Mouse (Mus musculus): ENCODE measurements around the gene Ufsp1.
"Not testable (repeated sequence)": the region's sequence is repeated elsewhere in the genome, so short reads cannot be mapped to it uniquely, and the experiment has no call there.

The Ufsp1 gene

DNA sequence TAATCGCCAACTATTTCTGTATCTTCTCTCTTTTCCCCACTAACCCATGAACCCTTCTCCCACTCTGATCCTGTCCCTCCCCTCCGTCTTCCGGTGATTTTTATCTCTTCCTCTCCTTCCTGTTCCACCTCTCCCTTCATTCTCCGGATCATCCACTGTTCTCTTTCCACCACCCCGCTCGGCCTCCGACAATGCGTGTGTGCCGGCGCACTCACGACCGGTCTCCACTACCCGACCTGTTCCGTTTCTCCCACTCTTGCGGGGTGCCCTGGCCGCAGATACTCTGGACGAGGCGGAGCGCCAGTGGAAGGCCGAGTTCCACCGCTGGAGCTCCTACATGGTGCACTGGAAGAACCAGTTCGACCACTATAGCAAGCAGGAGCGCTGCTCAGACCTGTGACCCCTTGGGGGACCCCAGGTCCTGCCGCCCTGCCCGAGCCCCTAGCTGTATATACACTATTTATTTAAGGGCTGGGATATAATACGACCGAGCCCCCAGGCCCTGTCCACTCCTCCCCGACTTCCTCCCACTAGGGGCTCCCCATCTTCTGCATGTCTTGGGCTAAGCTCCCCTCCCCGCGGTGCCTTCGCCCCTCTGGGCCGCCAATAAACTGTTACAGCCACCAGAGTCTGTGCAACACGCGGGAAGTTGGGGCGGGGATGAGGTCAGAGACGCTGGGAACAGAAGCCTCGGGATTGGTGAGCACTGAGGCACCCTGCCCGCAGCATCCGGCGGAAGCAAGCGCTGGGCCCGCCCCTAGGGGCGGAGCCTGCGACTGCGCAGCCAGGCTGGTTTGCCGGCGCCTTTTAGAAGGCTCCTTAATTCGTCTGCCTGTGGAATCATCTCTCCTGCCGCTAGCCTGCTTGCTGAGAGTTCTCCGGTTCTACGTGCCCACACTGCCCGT lies at the start of gene Ufsp1:
TSS of gene Ufsp1 (plus strand) at position 791 of the 905 bp plus-strand sequence.
- peak within 1 kb of the TSS; percentile 88 for H3K4me3 ChIP-seq (replicated peaks; ENCODE audit: low read length)
- peaks cover 72% of the 10 kb centered on the region for H3K4me1 ChIP-seq (replicated peaks; ENCODE audit: low read depth, low read length)
- no peaks in the 10 kb centered on the region for H3K9me3 ChIP-seq (ENCODE audit: low read length)
- H3K27me3 ChIP-seq (ENCODE audit: insufficient read depth, low read length), result peaks cover 40% of the 10 kb centered on the region
- TF ChIP-seq CTCF (conservative IDR thresholded peaks at IDR 0.05; ENCODE audit: low read length) (no peak), NANOG (IDR thresholded peaks at IDR 0.05; ENCODE audit: borderline replicate concordance, low read length) (no peak), POU5F1 (IDR thresholded peaks at IDR 0.05; ENCODE audit: borderline replicate concordance, low read length) (no peak)
- peaks cover 45% of the 10 kb centered on the region for H3K36me3 ChIP-seq (ENCODE audit: insufficient read depth, low read length)

DNA sequence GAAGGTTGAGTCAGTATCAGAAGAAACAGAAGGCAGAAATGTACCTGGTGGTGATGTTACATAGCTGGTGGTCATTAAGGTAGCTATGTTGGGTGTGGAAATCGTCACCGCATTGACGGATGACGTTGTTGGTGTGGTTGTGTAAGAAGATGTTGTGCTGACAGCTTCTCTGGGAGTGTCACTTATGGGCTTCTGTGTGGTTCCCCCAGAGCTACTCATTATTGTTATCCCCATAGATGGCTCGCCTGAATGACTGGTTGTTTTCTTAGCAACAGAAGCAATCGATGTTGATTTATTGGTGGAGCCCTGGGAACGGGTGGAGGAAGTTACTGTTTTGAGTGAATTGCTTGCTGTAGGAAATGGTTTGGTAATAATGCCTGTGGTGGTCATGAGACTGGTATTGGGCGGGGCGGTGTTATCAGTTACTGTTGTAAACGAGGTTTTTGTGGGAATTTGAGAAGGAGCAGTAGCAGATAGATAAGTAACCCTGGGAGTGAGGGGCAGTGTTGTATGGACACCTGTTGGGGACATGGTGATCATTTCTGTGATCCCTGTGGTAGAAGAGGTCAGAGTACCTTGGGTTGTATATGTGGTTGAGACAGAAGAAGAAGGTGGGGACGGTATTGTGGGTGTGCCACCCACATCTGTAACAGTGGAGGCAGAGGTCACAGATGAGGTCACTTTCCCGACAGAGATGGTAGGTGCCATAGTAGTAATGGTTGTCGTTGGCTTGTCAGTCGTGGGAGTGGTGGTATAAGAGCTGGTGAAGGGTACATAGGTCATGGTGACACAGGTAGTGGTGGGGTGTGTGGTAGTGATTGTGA lies 30.3 kb upstream of the Ufsp1 start:
- Histone ChIP-seq H3K9me3 (ENCODE audit: low read length) (peaks cover 4% of the 10 kb centered on the region; the same call in 1 of the 2 replicates), H3K4me3 (replicated peaks; ENCODE audit: low read length) (no peak overlapping the region), H3K4me1 (replicated peaks; ENCODE audit: low read depth, low read length) (peaks cover 18% of the 10 kb centered on the region), H3K27me3 (ENCODE audit: insufficient read depth, low read length) (no peaks in the 10 kb centered on the region), H3K36me3 (ENCODE audit: insufficient read depth, low read length) (no peaks in the 10 kb centered on the region)
- TF ChIP-seq POU5F1 (IDR thresholded peaks at IDR 0.05; ENCODE audit: borderline replicate concordance, low read length) (no peak), CTCF (conservative IDR thresholded peaks at IDR 0.05; ENCODE audit: low read length) (no peak), NANOG (IDR thresholded peaks at IDR 0.05; ENCODE audit: borderline replicate concordance, low read length) (no peak)

GRCm38 (mm10) chr5:137264787-137265186 lies 29.6 kb upstream of the Ufsp1 start:
- no peak overlapping the region for H3K4me3 ChIP-seq (replicated peaks; ENCODE audit: low read length)
- no peaks in the 10 kb centered on the region for H3K36me3 ChIP-seq (ENCODE audit: insufficient read depth, low read length)
- H3K27me3 ChIP-seq (ENCODE audit: insufficient read depth, low read length), result no peaks in the 10 kb centered on the region
- peaks cover 4% of the 10 kb centered on the region; the same call in 1 of the 2 replicates for H3K9me3 ChIP-seq (ENCODE audit: low read length)
- TF ChIP-seq CTCF (conservative IDR thresholded peaks at IDR 0.05; ENCODE audit: low read length) (no peak), NANOG (IDR thresholded peaks at IDR 0.05; ENCODE audit: borderline replicate concordance, low read length) (no peak), POU5F1 (IDR thresholded peaks at IDR 0.05; ENCODE audit: borderline replicate concordance, low read length) (no peak)
- peaks cover 18% of the 10 kb centered on the region for H3K4me1 ChIP-seq (replicated peaks; ENCODE audit: low read depth, low read length)

DNA sequence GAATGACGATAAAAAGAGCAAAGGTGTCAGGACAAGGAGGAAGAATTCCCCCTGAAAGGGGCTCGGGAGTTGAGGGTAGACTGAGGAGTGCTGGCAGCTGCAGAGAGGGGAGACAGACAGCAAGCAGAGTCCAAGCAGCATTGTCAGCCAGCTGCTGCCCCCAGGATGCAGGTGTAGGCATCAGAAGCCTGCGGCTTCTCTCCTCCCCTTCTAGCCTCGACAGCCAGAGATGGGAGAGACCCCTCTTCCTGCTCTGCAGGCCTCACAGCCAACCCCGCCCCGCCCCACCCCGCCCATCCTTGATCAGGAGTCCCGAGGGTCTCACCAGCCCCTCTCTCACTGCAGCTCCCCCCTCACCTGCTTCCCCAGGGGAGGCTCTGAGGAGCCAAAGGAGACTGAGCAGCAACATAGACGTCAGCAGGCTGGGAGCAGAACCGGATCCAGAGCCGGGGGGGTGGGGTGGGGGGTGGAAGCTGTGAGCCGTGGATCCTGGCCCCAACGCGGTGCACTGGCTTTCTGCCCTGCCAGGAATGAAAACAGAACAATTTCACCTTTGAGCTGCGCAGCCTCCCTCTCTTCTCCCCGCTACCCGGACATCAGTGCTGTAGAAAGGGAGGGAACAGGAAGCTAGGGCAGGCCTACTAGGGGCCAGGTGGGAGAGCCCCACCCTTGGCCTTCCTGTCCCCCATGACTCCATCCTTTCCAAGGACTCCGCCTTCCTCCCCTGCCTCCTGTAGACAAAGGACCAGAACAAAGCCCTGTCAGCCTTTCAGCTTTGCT lies 26.1 kb upstream of the Ufsp1 start:
- peaks cover 8% of the 10 kb centered on the region; the same call in 1 of the 2 replicates for H3K9me3 ChIP-seq (ENCODE audit: low read length)
- no peaks in the 10 kb centered on the region for H3K27me3 ChIP-seq (ENCODE audit: insufficient read depth, low read length)
- no peak for TF ChIP-seq NANOG (IDR thresholded peaks at IDR 0.05; ENCODE audit: borderline replicate concordance, low read length)
- TF ChIP-seq POU5F1 (IDR thresholded peaks at IDR 0.05; ENCODE audit: borderline replicate concordance, low read length), result no peak
- no peak for TF ChIP-seq CTCF (conservative IDR thresholded peaks at IDR 0.05; ENCODE audit: low read length)
- no peaks in the 10 kb centered on the region for H3K36me3 ChIP-seq (ENCODE audit: insufficient read depth, low read length)
- peaks cover 18% of the 10 kb centered on the region for H3K4me1 ChIP-seq (replicated peaks; ENCODE audit: low read depth, low read length)
- H3K4me3 ChIP-seq (replicated peaks; ENCODE audit: low read length), result peak overlapping the region; percentile 59

DNA sequence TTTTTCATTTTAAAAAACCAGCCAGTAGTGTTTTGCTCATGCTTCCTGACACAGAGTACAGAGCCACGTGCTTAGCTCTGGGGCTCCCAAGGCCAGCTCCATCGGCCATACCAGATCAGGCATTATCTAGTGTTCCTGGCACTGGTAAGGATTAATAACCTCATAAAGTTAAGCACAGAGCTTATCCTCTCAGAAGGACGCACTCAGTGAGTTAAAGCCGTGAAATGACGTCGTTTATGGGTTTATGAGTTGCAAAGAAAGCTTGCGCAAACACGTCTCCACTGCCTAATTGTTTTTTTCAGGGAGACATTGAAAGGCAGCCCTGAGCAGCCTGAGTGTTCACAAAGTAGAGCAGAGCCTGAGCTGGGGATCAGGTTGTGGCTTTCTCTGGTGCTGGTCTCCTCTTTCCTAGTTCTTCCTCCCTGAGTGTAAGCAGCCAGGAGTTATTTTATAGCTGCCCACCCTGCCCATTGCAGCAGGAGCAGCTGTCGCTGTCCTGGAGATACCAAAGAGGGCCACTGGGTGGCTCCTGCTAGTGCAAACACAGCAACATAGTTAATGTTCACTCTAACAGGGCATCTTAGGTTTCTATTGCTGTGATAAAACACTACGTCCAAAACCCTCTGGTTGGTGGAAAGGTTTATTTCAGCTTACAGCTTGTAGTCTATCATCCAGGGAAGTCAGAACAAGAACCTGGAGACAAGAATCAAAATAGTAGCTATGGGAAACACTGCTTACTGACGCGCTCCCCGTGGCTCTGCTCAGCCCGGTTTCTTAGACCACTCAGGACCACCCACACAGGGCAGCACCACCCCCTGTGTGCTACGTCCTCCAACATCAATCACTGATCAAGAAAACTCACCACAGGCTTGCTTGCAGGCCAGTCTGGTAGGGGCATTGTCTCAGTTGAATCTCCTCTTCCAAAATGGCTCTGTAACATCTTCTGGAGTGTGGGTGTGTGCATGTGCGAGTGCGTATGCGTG lies 16.8 kb upstream of the Ufsp1 start:
- no peak overlapping the region for H3K4me3 ChIP-seq (replicated peaks; ENCODE audit: low read length)
- peaks cover 3% of the 10 kb centered on the region; the same call in 1 of the 2 replicates for H3K4me1 ChIP-seq (replicated peaks; ENCODE audit: low read depth, low read length)
- H3K27me3 ChIP-seq (ENCODE audit: insufficient read depth, low read length), result peaks cover 6% of the 10 kb centered on the region
- TF ChIP-seq CTCF (conservative IDR thresholded peaks at IDR 0.05; ENCODE audit: low read length) (peak; percentile 40), NANOG (IDR thresholded peaks at IDR 0.05; ENCODE audit: borderline replicate concordance, low read length) (no peak)
- no peaks in the 10 kb centered on the region for H3K36me3 ChIP-seq (ENCODE audit: insufficient read depth, low read length)
- peaks cover 11% of the 10 kb centered on the region for H3K9me3 ChIP-seq (ENCODE audit: low read length)

- Histone ChIP-seq H3K27me3 (ENCODE audit: insufficient read depth, low read length) (peaks cover 24% of the 10 kb centered on the region), H3K4me1 (replicated peaks; ENCODE audit: low read depth, low read length) (peaks cover 26% of the 10 kb centered on the region)
- H3K4me3 ChIP-seq (replicated peaks; ENCODE audit: low read length); H3K9me3 ChIP-seq (ENCODE audit: low read length); H3K36me3 ChIP-seq (ENCODE audit: insufficient read depth, low read length): not testable (repeated sequence)
These were observed 10.0 kb upstream of the Ufsp1 start for GRCm38 (mm10) chr5:137284411-137284810.

DNA sequence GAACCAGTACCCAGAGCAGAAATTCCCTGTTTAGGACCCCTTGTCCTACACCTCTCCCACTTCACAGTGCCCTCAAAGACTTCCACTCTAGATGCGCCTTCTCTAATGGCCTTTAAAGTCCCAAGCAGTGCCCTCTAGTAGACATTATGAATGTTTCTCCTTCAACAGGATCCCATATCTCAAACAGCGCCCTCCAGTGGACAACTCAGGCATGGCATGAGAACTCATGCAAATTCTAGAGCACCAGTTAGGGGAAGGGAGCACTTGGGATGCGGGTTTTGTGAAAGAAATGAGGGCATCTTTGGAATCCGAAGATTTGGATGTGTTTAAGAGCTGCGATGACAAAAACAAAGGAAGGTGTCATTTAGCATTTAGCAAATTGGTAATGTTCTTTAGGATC lies 9.4 kb upstream of the Ufsp1 start:
- H3K4me3 ChIP-seq (replicated peaks; ENCODE audit: low read length), result no peak overlapping the region
- H3K4me1 ChIP-seq (replicated peaks; ENCODE audit: low read depth, low read length), result peaks cover 32% of the 10 kb centered on the region
- peak; percentile 88 for TF ChIP-seq CTCF (conservative IDR thresholded peaks at IDR 0.05; ENCODE audit: low read length)
- no peak for TF ChIP-seq NANOG (IDR thresholded peaks at IDR 0.05; ENCODE audit: borderline replicate concordance, low read length)
- no peak for TF ChIP-seq POU5F1 (IDR thresholded peaks at IDR 0.05; ENCODE audit: borderline replicate concordance, low read length)
- no peaks in the 10 kb centered on the region for H3K36me3 ChIP-seq (ENCODE audit: insufficient read depth, low read length)
- peaks cover 30% of the 10 kb centered on the region for H3K27me3 ChIP-seq (ENCODE audit: insufficient read depth, low read length)
- H3K9me3 ChIP-seq (ENCODE audit: low read length), result peaks cover 9% of the 10 kb centered on the region; the same call in 1 of the 2 replicates
